Mouse (Mus musculus): ENCODE results near the gene Rabggtb. TPM values are rescaled to one million over a fixed set of nuclear protein-coding genes. Genes with fewer than 3 reads are reported as not detected.
"Not testable (repeated sequence)": the region's sequence is repeated elsewhere in the genome, so short reads cannot be mapped to it uniquely, and the experiment has no call there.

Gene Rabggtb
- total RNA-seq, 4 experiments from 2014 or later = 64.2 to 65.4 (median 64.6) TPM

DNA sequence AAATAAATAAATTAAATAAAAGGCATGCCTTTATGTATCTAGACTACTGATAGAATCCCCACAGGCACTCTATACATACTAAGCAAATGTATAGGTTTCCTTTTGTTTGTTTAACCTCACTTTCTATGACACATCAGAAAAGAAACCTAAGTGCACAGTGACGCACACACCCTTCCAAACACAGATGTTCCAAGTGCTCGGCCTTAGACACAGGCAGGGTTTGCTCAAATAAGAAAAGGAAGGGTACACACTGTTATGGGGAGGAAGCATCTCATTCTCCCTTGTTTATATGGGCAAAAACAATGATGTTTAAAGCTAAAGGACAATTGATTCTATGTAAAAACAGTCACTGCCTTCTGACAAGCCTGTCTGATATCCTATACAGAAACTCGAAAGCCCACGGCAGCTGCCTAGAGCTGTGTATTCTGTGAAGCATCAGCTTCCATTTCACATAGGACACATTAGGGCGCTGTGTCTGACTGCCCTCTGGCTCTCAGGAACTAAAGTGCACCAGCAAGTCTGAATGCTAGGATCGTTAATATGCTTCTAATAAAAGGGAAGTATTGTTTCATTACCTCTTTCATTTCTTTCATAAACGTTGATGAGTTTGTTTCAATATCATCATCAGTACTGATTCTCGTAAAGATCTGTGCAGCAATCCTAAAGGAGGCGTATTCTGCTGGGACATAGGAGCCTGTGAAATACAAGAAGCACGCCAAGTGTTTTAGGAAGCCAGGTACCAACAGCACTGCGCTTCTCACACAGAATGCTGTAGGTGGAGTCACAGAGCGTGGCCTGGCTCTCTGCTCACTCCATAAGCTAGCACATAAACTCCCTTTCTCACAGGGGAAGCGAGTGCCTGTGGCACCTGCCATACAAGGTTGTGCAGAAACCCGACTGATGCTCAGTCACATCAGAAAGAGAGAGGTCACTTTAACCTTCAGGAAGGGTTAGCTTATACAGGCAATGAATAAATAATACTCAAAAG, 45.4 kb downstream of the Rabggtb start:
- no peak for DNase-seq (ENCODE audit: low spot score in 2 of 2)

GRCm38 (mm10) chr3:153864636-153865429, 48.0 kb downstream of the Rabggtb start:
- DNase-seq (ENCODE audit: low spot score in 2 of 2) = no peak

DNA sequence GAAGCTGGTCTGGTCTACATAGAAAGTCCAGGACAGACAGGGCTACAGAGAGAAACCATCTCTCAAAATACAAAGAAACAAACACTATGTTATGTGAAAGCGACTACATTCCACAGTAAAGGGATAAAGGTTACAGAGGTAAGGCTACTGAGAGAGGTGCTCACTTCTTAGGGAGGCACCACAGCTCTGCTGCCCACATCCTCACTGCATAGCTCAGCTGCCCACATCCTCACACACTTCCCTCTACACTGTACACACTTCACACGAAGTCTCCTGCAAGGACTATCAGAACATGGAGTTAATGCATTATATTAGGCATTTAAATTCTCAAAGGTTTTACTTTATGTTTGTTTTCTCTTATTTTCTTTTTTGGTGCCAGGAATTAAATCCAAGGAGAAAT, 49.0 kb downstream of the Rabggtb start:
- DNase-seq (ENCODE audit: low spot score in 2 of 2) = no peak

DNA sequence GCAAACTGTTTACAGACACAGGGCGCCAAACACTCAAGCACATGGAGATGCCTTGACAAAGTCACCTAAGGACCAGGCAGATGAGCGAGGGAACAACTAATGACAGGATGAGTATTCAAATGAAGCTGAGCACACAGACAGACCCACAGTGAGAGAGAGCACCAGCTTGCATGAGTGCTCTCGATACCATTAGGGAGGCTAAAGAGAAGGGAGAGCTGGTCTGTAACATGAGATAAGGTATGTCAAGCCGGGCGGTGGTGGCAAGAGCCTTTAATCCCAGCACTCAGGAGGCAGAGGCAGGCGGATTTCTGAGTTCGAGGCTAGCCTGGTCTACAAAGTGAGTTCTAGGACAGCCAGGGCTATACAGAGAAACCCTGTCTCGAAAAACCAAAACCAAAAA, 52.4 kb downstream of the Rabggtb start:
- DNase-seq (ENCODE audit: low spot score in 2 of 2) = not testable (repeated sequence)

GRCm38 (mm10) chr3:153858350-153859001, 54.3 kb downstream of the Rabggtb start:
- DNase-seq (ENCODE audit: low spot score in 2 of 2) = no peak

Other genes starting within 250 kb of the Rabggtb start
- gene St6galnac3, start 187.8 kb downstream of the Rabggtb start, total RNA-seq (2022) = 1 to 10 TPM in 2 of 4 experiments, under 1 TPM in 2; 0.92 to 2.0 (median 1.1) TPM
- under 1 TPM in 2 of 4 experiments, not detected in 2; 0.22 to 0.31 TPM for gene Asb17, start 68.8 kb downstream of the Rabggtb start, total RNA-seq (2022)
- under 1 TPM in 1 of 4 experiments, not detected in 3; 0.11 TPM for gene Msh4, start 6.9 kb downstream of the Rabggtb start, total RNA-seq (2022)
- 100 to 1,000 TPM; 299 to 345 (median 326) TPM for gene Acadm, start 31.6 kb upstream of the Rabggtb start, total RNA-seq (2022)
- gene Slc44a5, start 60.4 kb upstream of the Rabggtb start, total RNA-seq (2022) = under 1 TPM in 2 of 4 experiments, not detected in 2; 0.05 to 0.07 TPM